Mouse (Mus musculus) thymus, adult 2 months (tissue): ENCODE measurements around the gene Zc3hc1. TPM values are rescaled to one million over a fixed set of nuclear protein-coding genes. Genes with fewer than 3 reads are reported as not detected.

Experiments used
- DNase-seq: peaks from one replicate; pipeline ENCODE4 v3.0.0; 2021
- H3K27ac ChIP-seq: fragments of 200-500 bp; 2 replicates; pipeline ENCODE4 v1.5.1; 2012; ENCODE audit warnings: low read length, control low read depth; ENCODE audit not compliant: control insufficient read depth, insufficient read depth
- H3K27me3 ChIP-seq: fragments of 200-500 bp; 2 replicates; pipeline ENCODE4 v1.6.1; 2012; ENCODE audit warnings: mild to moderate bottlenecking, low read length, moderate library complexity, mixed read lengths; ENCODE audit not compliant: control insufficient read depth, insufficient read depth
- H3K36me3 ChIP-seq: fragments of 200-500 bp; 2 replicates; pipeline ENCODE4 v1.6.1; 2012; ENCODE audit warnings: mild to moderate bottlenecking, low read length, moderate library complexity; ENCODE audit not compliant: control insufficient read depth, insufficient read depth
- H3K4me1 ChIP-seq: fragments of 200-500 bp; replicated peaks from 2 replicates; pipeline ENCODE4 v1.6.1; 2012; ENCODE audit warnings: low read length; ENCODE audit not compliant: control insufficient read depth, insufficient read depth
- H3K4me3 ChIP-seq: fragments of 200-500 bp; 2 replicates; pipeline ENCODE4 v1.5.1; 2012; ENCODE audit warnings: mild to moderate bottlenecking, low read length, control low read depth, moderate library complexity; ENCODE audit not compliant: control insufficient read depth, insufficient read depth
- CTCF ChIP-seq: fragments of 200-500 bp; IDR thresholded peaks from 2 replicates; pipeline ENCODE4 v1.5.1; 2012; ENCODE audit warnings: mild to moderate bottlenecking, control low read depth, low read length, moderate library complexity, borderline replicate concordance; ENCODE audit not compliant: control insufficient read depth, poor library complexity, insufficient read depth; ENCODE audit errors: extremely low read depth
- POLR2A ChIP-seq: fragments of 200-500 bp; IDR thresholded peaks from 2 replicates; pipeline ENCODE4 v1.6.1; 2012; ENCODE audit warnings: mild to moderate bottlenecking, low read length, control low read depth, moderate library complexity; ENCODE audit not compliant: control insufficient read depth, poor library complexity, insufficient read depth; ENCODE audit errors: extremely low read depth
- whole genome bisulfite sequencing: fragments of 180-500 bp; shearing (Covaris S2); methylation state at CpG from one replicate; pipeline ENCODE4 v1.1.7; 2018; 5-methylcytosine and 5-hydroxymethylcytosine counted together
- polyA plus RNA-seq: library from polyadenylated mRNA; depleted of rRNA; stranded (reverse); fragments of >200 nt; gene quantifications from 2 replicates; pipeline ENCODE4 v1.2.3, GENCODE M21; 2012; rRNA removed

Zc3hc1 gene
- polyA plus RNA-seq, 1 experiment = 27.3 TPM

DNA sequence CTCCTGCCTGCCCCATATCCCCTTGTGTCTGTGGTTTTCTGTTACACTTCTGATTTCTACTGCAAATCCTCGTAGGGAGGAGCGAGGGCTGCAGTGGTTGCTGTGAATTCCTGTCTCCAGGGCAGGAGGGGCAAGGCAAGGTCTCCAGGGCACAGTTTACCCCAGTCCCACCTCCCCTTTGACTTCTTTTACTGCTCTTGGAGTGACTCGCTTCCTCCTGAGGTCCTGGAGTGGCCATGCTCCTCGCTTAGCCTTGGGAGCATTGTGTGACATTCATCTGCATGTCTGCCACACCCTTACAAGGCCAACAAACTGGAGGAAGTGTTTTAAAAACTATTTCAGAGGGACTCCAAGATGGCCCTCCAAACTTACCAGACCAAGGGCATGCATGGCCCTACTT, 69.8 kb downstream of the Zc3hc1 start:
- no peak overlapping the region for H3K4me3 ChIP-seq
- H3K27ac ChIP-seq = no peak overlapping the region
- no peaks in the 10 kb centered on the region for H3K36me3 ChIP-seq
- no peaks in the 10 kb centered on the region for H3K27me3 ChIP-seq
- DNase-seq = no peak
- H3K4me1 ChIP-seq = peaks cover 3% of the 10 kb centered on the region
- WGBS = 55% methylated on average over 4 of the region's 4 CpGs
- TF ChIP-seq POLR2A (no peak), CTCF (no peak)

- Histone ChIP-seq H3K4me3 (no peak overlapping the region), H3K4me1 (no peaks in the 10 kb centered on the region), H3K27me3 (no peaks in the 10 kb centered on the region), H3K36me3 (no peaks in the 10 kb centered on the region), H3K27ac (no peak overlapping the region)
- TF ChIP-seq POLR2A = no peak
- TF ChIP-seq CTCF = no peak
- WGBS = 85% methylated on average over 5 of the region's 5 CpGs
- no peak for DNase-seq
Observed at GRCm38 (mm10) chr6:30319216-30319615, 71.6 kb downstream of the Zc3hc1 start.

Other genes starting within 250 kb of the Zc3hc1 start
- 69.9 and 160 TPM in 2 replicates for gene Ube2h, start 86.5 kb downstream of the Zc3hc1 start, polyA plus RNA-seq
- 25.5 and 29.7 TPM in 2 replicates for gene Klhdc10, start 10.8 kb upstream of the Zc3hc1 start, polyA plus RNA-seq
- gene Tmem209, start 118.8 kb upstream of the Zc3hc1 start, polyA plus RNA-seq = 79.5 and 80.2 TPM in 2 replicates
- gene Ssmem1, start 118.8 kb upstream of the Zc3hc1 start, polyA plus RNA-seq = not detected in 2 replicates
- gene Cpa2, start 150.6 kb upstream of the Zc3hc1 start, polyA plus RNA-seq = not detected in 2 replicates
- 0.11 and 0.17 TPM in 2 replicates for gene Cpa4, start 177.3 kb upstream of the Zc3hc1 start, polyA plus RNA-seq
- 0.10 TPM in 1 of 2 replicates, not detected in the other for gene Cpa5, start 220.0 kb upstream of the Zc3hc1 start, polyA plus RNA-seq
- not detected in 2 replicates for gene Cpa1, start 248.2 kb upstream of the Zc3hc1 start, polyA plus RNA-seq